Mouse (Mus musculus) ES-E14 (cell line): Measurements from ENCODE around the gene Igdcc3. TPM values are rescaled to one million over a fixed set of nuclear protein-coding genes. Genes with fewer than 3 reads are reported as not detected.

Experiments
- DNase-seq: peaks from one replicate; pipeline ENCODE4 v3.0.0-alpha.2; 2013; ENCODE audit warnings: low read depth, low spot score
- H3K27ac ChIP-seq: 2 replicates; pipeline ENCODE4 v1.5.1; 2012; ENCODE audit warnings: low read depth, mild to moderate bottlenecking, low read length, moderate library complexity, mixed read lengths; ENCODE audit not compliant: poor library complexity, insufficient read depth, severe bottlenecking
- H3K36me3 ChIP-seq: 2 replicates; pipeline ENCODE4 v1.6.1; 2012; ENCODE audit warnings: mild to moderate bottlenecking, low read length, moderate library complexity, mixed read lengths; ENCODE audit not compliant: control insufficient read depth, poor library complexity, insufficient read depth, severe bottlenecking
- H3K4me1 ChIP-seq, 2 experiments: fragments of 150-350 bp in 1 of 2; sonication (generic) in 1 of 2; 2 replicates each; pipeline ENCODE4 v1.6.1; 2012; ENCODE audit warnings: low read length in 2 of 2, mild to moderate bottlenecking in 1 of 2, mixed read lengths in 1 of 2; ENCODE audit not compliant: control insufficient read depth in 2 of 2, insufficient read depth in 2 of 2, poor library complexity in 1 of 2
- H3K4me3 ChIP-seq, 2 experiments: fragments of 150-350 bp in 1 of 2; sonication (generic) in 1 of 2; 2 replicates each; pipeline ENCODE4 v1.5.1; 2012; ENCODE audit warnings: low read length in 2 of 2, low read depth in 1 of 2, mild to moderate bottlenecking in 1 of 2, mixed read lengths in 1 of 2; ENCODE audit not compliant: insufficient read depth in 1 of 2, poor library complexity in 1 of 2, severe bottlenecking in 1 of 2
- H3K9ac ChIP-seq: 2 replicates; pipeline ENCODE4 v1.6.1; 2012; ENCODE audit warnings: low read depth, mild to moderate bottlenecking, low read length, mixed read lengths; ENCODE audit not compliant: poor library complexity, insufficient read depth, severe bottlenecking
- H3K9me3 ChIP-seq: fragments of 150-350 bp; sonication (generic); 2 replicates; pipeline ENCODE4 v1.6.1; 2012; ENCODE audit warnings: low read depth, mild to moderate bottlenecking, low read length; ENCODE audit not compliant: control insufficient read depth, insufficient read depth
- CHD2 ChIP-seq: IDR thresholded peaks from 2 replicates; pipeline ENCODE4 v1.6.1; 2014; ENCODE audit warnings: mild to moderate bottlenecking, low read depth, low read length, inconsistent platforms
- HCFC1 ChIP-seq: IDR thresholded peaks from 2 replicates; pipeline ENCODE4 v1.6.1; 2012; ENCODE audit warnings: low read length, inconsistent platforms, borderline replicate concordance; ENCODE audit not compliant: insufficient read depth
- MAFK ChIP-seq: IDR thresholded peaks from 2 replicates; pipeline ENCODE4 v1.6.1; 2014; ENCODE audit warnings: mild to moderate bottlenecking, low read depth, low read length, inconsistent platforms; ENCODE audit not compliant: insufficient read depth
- ZC3H11A ChIP-seq: IDR thresholded peaks from 2 replicates; pipeline ENCODE4 v1.6.1; 2012; ENCODE audit warnings: low read depth, mild to moderate bottlenecking, inconsistent platforms, low read length, borderline replicate concordance
- ZNF384 ChIP-seq: IDR thresholded peaks from 2 replicates; pipeline ENCODE4 v1.6.1; 2012; ENCODE audit warnings: low read depth, low read length, inconsistent platforms
- in situ Hi-C, 2 experiments: fragments of 600-800 bp; cut with MboI; formaldehyde crosslinking; loops; one replicate each; pipeline ENCODE4 v1.15.1; 2025; ENCODE audit warnings: low sequenced_read_pairs in 2 of 2, inconsistent platforms in 1 of 2; ENCODE audit not compliant: unreplicated experiment in 2 of 2
- total RNA-seq: library from RNA; depleted of rRNA; stranded (reverse); fragments of 300-350 nt; gene quantifications from 2 replicates; pipeline ENCODE4 v1.2.3, GENCODE M21; 2012

The Igdcc3 gene
- total RNA-seq, 1 experiment = 6.0 TPM

DNA sequence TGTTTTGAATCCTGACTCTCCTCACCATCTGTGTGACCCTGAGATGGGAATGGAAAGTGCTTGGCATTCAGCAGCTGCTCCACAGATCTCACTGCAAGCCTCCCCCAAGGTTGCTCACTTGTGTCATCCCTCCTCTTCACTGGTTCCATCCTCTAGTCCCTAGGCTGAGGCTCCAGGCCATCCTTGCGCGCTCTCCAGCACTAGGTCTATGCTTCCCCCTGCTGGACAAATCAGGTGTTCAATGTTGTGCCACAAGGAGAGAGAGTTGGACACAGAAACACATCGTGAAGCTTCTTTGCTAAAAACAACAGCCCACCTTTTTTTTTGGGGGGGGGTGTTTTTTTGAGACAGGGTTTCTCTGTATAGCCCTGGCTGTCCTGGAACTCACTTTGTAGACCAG is 20.1 kb upstream of the Igdcc3 start:
- DNase-seq = no peak
- H3K36me3 ChIP-seq = no peaks in the 10 kb centered on the region; the same call in 1 of the 2 replicates
- no peak overlapping the region for H3K9ac ChIP-seq
- no peak overlapping the region for H3K27ac ChIP-seq
- in situ Hi-C loops = no loop called here
- no peak for TF ChIP-seq HCFC1
- peak; percentile 84 for TF ChIP-seq ZC3H11A
- TF ChIP-seq ZNF384 = no peak
- H3K4me1 ChIP-seq = peaks cover 4 to 12% of the 10 kb centered on the region in 2 experiments; a peak in 3 of 4 replicates
- no peak overlapping the region for H3K4me3 ChIP-seq
- no peaks in the 10 kb centered on the region for H3K9me3 ChIP-seq

DNA sequence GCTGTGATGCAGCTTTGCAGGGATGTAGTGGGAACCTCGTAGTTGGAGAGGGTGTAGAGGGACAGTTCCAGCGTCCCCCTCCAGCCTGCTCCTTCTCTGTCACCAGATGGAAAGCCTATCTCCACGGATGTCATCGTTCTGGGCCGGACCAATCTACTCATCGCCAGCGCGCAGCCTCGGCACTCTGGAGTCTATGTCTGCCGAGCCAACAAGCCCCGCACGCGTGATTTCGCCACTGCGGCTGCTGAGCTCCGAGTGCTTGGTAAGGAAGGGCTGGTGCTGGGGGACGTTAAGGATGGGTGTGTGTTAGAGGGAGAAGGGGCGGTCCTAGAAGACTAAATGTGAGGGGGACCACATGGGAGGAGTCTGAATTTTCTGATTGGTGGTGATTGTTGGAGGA is 18.4 kb upstream of the Igdcc3 start:
- Histone ChIP-seq H3K27ac (no peak overlapping the region), H3K9ac (0 out of 2 replicates have a peak overlapping the region, but pooled peaks have one; percentile 29), H3K4me3 (peak overlapping the region in 1 of 2 experiments; percentile 16; a peak in 1 of 4 replicates), H3K36me3 (no peaks in the 10 kb centered on the region; the same call in 1 of the 2 replicates), H3K9me3 (no peaks in the 10 kb centered on the region), H3K4me1 (peaks cover 4 to 12% of the 10 kb centered on the region in 2 experiments; a peak in 3 of 4 replicates)
- in situ Hi-C loops = no loop called here
- TF ChIP-seq MAFK = no peak
- TF ChIP-seq CHD2 = no peak
- no peak for TF ChIP-seq HCFC1
- no peak for TF ChIP-seq ZNF384
- TF ChIP-seq ZC3H11A = no peak
- no peak for DNase-seq

DNA sequence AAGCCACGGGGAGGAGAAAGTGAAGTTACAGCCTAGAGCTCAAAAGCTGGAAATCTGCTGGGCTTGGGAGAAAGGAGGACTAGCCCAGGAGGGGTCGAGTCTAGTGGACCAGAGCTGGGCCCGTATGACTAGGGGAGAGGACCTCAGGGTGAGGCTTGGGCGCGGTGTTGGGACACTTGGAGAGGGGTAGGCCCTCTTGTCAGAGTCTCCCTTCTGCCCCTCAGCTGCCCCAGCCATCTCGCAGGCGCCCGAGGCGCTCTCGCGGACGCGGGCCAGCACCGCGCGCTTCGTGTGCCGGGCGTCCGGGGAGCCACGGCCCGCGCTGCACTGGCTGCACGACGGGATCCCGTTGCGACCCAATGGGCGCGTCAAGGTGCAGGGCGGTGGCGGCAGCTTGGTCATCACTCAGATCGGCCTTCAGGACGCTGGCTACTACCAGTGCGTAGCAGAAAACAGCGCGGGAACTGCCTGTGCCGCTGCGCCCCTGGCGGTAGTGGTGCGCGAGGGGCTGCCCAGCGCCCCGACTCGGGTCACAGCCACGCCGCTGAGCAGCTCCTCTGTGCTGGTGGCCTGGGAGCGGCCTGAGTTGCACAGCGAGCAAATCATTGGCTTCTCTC is 17.3 kb upstream of the Igdcc3 start:
- DNase-seq = no peak
- Histone ChIP-seq H3K4me3 (peak overlapping the region; percentile 52 to 65), H3K27ac (no peak overlapping the region), H3K9ac (peak overlapping the region; percentile 25; the same call in 1 of the 2 replicates), H3K4me1 (peaks cover 6 to 7% of the 10 kb centered on the region in 2 experiments; a peak in 3 of 4 replicates), H3K9me3 (no peaks in the 10 kb centered on the region), H3K36me3 (no peaks in the 10 kb centered on the region; the same call in 1 of the 2 replicates)
- in situ Hi-C loops = no loop called here
- TF ChIP-seq CHD2 (no peak), ZC3H11A (no peak), ZNF384 (no peak), HCFC1 (no peak), MAFK (no peak)

- H3K27ac ChIP-seq = no peak overlapping the region
- peaks cover 0 to 5% of the 10 kb centered on the region in 2 experiments; a peak in 2 of 4 replicates for H3K4me1 ChIP-seq
- in situ Hi-C loops = no loop called here
- DNase-seq = peak; percentile 73
- H3K36me3 ChIP-seq = no peaks in the 10 kb centered on the region; the same call in 1 of the 2 replicates
- H3K9ac ChIP-seq = peak overlapping the region; percentile 42; the same call in 1 of the 2 replicates
- peak overlapping the region; percentile 53 to 83 for H3K4me3 ChIP-seq
- TF ChIP-seq ZC3H11A = 0 out of 2 replicates have a peak, but pooled peaks have one; percentile 15
- TF ChIP-seq HCFC1 = 0 out of 2 replicates have a peak, but pooled peaks have one; percentile 41
- TF ChIP-seq ZNF384 = no peak
- 0 out of 2 replicates have a peak, but pooled peaks have one; percentile 9 for TF ChIP-seq MAFK
- H3K9me3 ChIP-seq = no peaks in the 10 kb centered on the region
Observed at GRCm38 (mm10) chr9:65128123-65128815, 12.7 kb upstream of the Igdcc3 start.
